Mouse (Mus musculus): ENCODE results near the gene Plekhh1.

Plekhh1 gene

GRCm38 (mm10) chr12:79007126-79007753 is 21.7 kb upstream of the Plekhh1 start, which contains the start of gene Tmem229b:
Gene Tmem229b, minus strand, starts transcription at chr12:79007627.
- TF ChIP-seq GATA4 (IDR thresholded peaks at IDR 0.05; ENCODE audit: insufficient replicate concordance, low read length), result no peak

GRCm38 (mm10) chr12:79010569-79010968 is 18.4 kb upstream of the Plekhh1 start:
- no peak for TF ChIP-seq GATA4 (IDR thresholded peaks at IDR 0.05; ENCODE audit: insufficient replicate concordance, low read length)

- TF ChIP-seq GATA4 (IDR thresholded peaks at IDR 0.05; ENCODE audit: insufficient replicate concordance, low read length), result no peak
These were observed 12.9 kb upstream of the Plekhh1 start for GRCm38 (mm10) chr12:79016109-79016508.

- no peak for TF ChIP-seq GATA4 (IDR thresholded peaks at IDR 0.05; ENCODE audit: insufficient replicate concordance, low read length)
These were observed 11.0 kb upstream of the Plekhh1 start for GRCm38 (mm10) chr12:79017994-79018399.

- TF ChIP-seq GATA4 (IDR thresholded peaks at IDR 0.05; ENCODE audit: insufficient replicate concordance, low read length), result no peak
These were observed 7.1 kb upstream of the Plekhh1 start for GRCm38 (mm10) chr12:79021902-79022301.

- no peak for TF ChIP-seq GATA4 (IDR thresholded peaks at IDR 0.05; ENCODE audit: insufficient replicate concordance, low read length)
These were observed 6.1 kb upstream of the Plekhh1 start for GRCm38 (mm10) chr12:79022882-79023281.

GRCm38 (mm10) chr12:79034331-79034730 is 5.4 kb downstream of the Plekhh1 start:
- no peak for TF ChIP-seq GATA4 (IDR thresholded peaks at IDR 0.05; ENCODE audit: insufficient replicate concordance, low read length)

GRCm38 (mm10) chr12:79035349-79035748 is 6.4 kb downstream of the Plekhh1 start:
- no peak for TF ChIP-seq GATA4 (IDR thresholded peaks at IDR 0.05; ENCODE audit: insufficient replicate concordance, low read length)

GRCm38 (mm10) chr12:79039708-79040107 is 10.7 kb downstream of the Plekhh1 start:
- no peak for TF ChIP-seq GATA4 (IDR thresholded peaks at IDR 0.05; ENCODE audit: insufficient replicate concordance, low read length)

GRCm38 (mm10) chr12:79040201-79040827 is 11.4 kb downstream of the Plekhh1 start:
- no peak for TF ChIP-seq GATA4 (IDR thresholded peaks at IDR 0.05; ENCODE audit: insufficient replicate concordance, low read length)

- no peak for TF ChIP-seq GATA4 (IDR thresholded peaks at IDR 0.05; ENCODE audit: insufficient replicate concordance, low read length)
These were observed 12.5 kb downstream of the Plekhh1 start for GRCm38 (mm10) chr12:79041436-79041835.

- no peak for TF ChIP-seq GATA4 (IDR thresholded peaks at IDR 0.05; ENCODE audit: insufficient replicate concordance, low read length)
These were observed 15.7 kb downstream of the Plekhh1 start for GRCm38 (mm10) chr12:79044668-79045067.

- TF ChIP-seq GATA4 (IDR thresholded peaks at IDR 0.05; ENCODE audit: insufficient replicate concordance, low read length), result no peak
These were observed 17.2 kb downstream of the Plekhh1 start for GRCm38 (mm10) chr12:79046171-79046570.

- no peak for TF ChIP-seq GATA4 (IDR thresholded peaks at IDR 0.05; ENCODE audit: insufficient replicate concordance, low read length)
These were observed 18.2 kb downstream of the Plekhh1 start for GRCm38 (mm10) chr12:79047203-79047602.

- TF ChIP-seq GATA4 (IDR thresholded peaks at IDR 0.05; ENCODE audit: insufficient replicate concordance, low read length), result no peak
These were observed 19.9 kb downstream of the Plekhh1 start for GRCm38 (mm10) chr12:79048898-79049297.

- TF ChIP-seq GATA4 (IDR thresholded peaks at IDR 0.05; ENCODE audit: insufficient replicate concordance, low read length), result no peak
These were observed 20.8 kb downstream of the Plekhh1 start for GRCm38 (mm10) chr12:79049807-79050206.
